Mouse (Mus musculus): Measurements from ENCODE around the gene Nog.

The Nog gene

DNA sequence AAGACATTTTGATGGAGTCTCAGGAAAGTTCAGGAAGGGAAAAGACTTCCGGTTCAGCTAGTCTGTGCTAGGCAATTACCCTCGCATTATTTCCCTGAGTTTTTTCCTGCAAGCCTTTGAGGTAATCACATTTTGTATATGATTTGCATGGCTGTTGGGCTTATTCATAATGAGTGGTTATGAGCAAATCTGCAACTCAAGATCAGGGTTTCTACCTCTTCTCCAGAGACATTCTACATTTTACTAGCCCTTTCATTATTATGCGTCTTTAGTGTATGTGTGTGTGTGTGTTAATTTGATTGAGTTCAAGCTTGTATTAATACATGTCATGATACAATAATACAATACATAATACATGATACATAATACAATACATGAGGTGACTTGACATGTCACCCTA lies 34.6 kb downstream of the Nog start:
- no peak for DNase-seq (ENCODE audit: low read depth, low spot score)

GRCm38 (mm10) chr11:89265080-89265479 lies 37.1 kb downstream of the Nog start:
- DNase-seq (ENCODE audit: low read depth, low spot score), result no peak

DNA sequence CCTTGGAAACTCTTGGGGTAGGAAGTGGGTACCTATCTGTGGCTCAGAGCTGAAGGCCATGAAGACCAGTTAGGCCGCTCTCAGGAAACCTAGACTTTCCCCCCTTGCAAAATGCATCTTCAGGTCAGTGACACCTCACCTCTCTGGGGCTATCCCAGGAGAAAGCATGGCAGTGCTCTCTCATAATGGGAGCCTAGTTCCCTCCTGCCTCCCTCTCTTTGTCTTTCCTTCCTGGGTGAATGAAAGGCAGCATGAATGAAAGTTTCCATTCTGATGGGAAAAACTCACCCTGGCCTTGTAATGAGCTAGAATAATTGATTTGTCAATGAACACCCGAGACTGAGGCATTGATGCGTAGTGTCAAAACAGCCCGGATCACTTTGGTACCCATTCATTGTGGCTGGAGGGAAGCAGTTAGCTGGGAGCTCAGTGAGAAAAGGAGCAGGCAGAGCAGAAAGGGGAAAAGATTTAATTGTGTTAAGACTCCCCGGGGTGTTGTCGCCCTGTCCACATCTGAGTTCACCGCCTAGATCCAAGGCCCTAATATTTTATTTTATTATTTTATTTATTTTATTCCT lies 42.7 kb downstream of the Nog start:
- DNase-seq (ENCODE audit: low read depth, low spot score), result no peak

GRCm38 (mm10) chr11:89257893-89258292 lies 44.2 kb downstream of the Nog start:
- DNase-seq (ENCODE audit: low read depth, low spot score), result no peak

DNA sequence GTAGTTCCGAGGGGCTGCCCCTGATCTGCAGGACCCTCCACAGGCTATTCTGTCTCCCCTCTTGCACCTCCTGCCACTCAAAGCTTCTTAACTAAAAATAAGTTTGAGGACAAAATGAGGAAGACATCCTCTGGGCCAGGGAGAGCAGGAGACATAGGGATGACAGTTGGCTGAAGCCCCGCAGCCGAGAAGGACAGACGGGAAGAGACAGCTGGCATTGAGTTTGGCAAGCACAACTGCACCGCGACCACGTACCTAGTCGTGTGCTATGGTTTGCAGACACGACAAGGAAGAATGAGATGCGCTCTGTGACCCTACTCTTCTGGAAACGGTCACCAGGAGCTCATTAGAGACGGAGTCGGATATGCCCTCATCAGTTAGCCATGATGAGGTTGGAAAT lies 48.2 kb downstream of the Nog start:
- DNase-seq (ENCODE audit: low read depth, low spot score), result no peak
